Mouse (Mus musculus): ENCODE measurements around the gene Pfdn5.

Pfdn5 gene

GRCm38 (mm10) chr15:102376453-102377162 is 50.7 kb downstream of the Pfdn5 start:
- DNase-seq (ENCODE audit: low spot score): no peak

GRCm38 (mm10) chr15:102377163-102377543 is 51.2 kb downstream of the Pfdn5 start:
- peak; percentile 78 for DNase-seq (ENCODE audit: low spot score)

- no peak for DNase-seq (ENCODE audit: low spot score)
Observed at GRCm38 (mm10) chr15:102377810-102378262, 51.9 kb downstream of the Pfdn5 start.

All from ovary, postnatal 10 days (tissue).